Mouse (Mus musculus) gastrocnemius, postnatal 10 days (tissue): ENCODE data around the gene Fbln1. TPM values are rescaled to one million over a fixed set of nuclear protein-coding genes. Genes with fewer than 3 reads are reported as not detected.

Source experiments
- DNase-seq: peaks from one replicate; pipeline ENCODE4 v3.0.0; 2021; ENCODE audit warnings: mixed read lengths
- total RNA-seq, 2 experiments: library from RNA; stranded (reverse); gene quantifications; 2 replicates each; pipeline ENCODE4 v1.2.3; 2021

The Fbln1 gene
- total RNA-seq, 2 experiments from 2014 or later, result 18.7 to 23.4 TPM

DNA sequence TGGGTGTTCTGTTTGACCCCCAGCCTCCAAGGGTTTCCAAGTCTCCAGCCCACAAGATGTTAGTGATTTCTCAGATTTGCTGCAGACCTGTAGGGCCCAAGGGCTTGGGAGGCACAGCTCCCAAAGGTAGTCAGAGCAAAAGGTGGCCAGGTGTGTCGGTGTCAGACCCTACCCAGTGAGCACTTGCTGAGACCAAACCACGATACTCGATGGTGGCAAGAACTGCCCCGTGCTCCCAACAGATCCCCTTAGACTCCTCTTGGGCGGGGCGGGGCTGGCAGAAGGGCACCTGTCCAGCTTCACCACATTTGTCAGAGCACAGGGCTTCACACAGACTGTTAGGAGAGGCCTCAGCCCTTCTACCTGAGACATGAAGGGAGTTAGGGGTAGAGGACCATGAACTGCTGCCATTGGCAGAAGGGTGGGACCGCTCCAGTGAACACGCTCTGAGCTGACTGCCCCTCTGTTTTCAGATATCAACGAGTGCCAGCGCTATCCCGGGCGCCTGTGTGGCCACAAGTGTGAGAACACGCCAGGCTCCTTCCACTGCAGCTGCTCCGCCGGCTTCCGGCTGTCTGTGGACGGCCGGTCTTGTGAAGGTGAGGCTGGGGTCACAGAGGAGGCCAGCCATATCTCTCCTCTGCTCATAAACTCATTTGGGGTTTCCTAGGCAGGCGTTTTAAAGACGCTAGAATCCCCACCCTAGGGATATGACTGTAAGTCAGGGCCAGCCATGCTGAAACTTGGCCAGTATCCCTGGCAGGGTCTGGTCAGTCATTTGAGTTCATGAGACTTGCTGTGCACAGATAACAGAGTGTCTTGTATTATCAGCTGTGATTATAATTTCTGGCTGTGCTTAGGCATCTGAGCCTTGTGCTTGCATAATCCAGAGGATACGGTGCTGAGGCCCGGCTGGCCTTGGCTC lies 33.3 kb downstream of the Fbln1 start:
- DNase-seq, result peak; percentile 47

DNA sequence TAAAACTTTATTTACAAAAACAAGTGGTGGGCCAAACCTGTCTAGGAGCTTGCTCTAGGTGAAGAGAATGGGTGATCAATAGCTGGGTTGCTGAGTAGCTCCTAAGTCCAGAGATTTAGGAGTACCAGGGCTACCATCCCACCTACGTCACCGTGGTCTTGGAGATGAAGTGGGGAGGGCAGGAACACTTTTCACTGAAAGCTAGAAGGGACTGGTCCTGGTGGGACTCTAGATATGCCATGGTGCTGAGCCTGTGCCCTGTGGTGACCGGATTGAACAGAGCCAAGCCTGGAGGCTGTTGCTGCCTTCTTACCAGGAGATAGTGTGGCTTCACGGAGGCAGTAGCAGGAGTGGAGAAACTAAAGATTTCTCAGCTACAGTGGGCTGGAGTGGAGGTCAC lies 34.3 kb downstream of the Fbln1 start:
- no peak for DNase-seq

DNA sequence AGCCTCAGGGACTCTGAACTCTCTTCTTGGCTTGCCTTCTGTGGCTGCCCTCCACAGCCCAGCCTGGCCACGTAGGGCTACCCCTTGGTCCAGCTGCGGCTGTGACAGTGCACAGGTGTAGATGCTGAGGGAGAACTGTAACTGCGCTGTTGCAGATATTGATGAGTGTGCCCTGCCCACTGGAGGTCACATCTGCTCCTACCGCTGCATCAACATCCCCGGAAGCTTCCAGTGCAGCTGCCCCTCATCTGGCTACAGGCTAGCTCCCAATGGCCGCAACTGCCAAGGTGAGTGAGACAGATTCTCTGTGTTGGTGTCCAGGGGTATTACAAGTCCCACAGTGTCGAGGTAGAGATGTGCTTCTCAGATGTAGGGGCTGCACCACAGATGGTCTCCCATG lies 36.1 kb downstream of the Fbln1 start:
- no peak for DNase-seq

DNA sequence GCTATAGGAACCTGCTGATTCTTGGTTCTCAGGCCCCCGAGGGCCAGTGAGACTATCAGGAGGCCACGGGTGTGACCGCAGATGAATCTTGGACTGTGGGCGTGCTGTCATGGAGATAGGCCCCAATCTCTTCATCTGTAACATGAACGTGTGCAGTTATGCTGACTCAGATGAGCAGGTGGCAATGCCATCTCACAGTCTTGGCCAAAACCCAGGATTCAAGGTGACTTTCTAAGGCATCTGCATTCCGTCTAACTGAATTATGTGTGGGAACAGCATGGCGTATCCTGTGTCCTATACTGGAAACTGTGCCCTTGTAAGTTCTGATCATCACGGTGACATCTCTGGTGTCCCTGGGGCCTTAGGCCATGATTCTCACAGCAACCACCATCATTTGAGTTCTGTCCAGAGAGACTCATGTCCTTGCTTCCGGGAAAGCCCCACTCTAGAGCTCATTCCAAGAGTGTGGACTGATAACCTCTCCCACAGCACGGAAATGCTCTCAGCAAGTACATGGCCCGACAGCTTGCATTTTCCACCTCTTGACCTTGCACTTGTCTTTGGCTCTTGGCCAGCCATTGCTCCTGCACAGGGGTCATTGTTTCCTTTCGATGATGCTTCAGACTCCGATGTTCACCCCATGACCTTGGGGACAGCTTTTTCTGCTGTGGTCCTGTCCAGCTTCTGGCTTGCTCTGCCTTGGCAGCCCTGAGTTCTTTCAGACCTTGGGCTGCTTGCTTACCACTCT lies 38.8 kb downstream of the Fbln1 start:
- DNase-seq, result no peak

DNA sequence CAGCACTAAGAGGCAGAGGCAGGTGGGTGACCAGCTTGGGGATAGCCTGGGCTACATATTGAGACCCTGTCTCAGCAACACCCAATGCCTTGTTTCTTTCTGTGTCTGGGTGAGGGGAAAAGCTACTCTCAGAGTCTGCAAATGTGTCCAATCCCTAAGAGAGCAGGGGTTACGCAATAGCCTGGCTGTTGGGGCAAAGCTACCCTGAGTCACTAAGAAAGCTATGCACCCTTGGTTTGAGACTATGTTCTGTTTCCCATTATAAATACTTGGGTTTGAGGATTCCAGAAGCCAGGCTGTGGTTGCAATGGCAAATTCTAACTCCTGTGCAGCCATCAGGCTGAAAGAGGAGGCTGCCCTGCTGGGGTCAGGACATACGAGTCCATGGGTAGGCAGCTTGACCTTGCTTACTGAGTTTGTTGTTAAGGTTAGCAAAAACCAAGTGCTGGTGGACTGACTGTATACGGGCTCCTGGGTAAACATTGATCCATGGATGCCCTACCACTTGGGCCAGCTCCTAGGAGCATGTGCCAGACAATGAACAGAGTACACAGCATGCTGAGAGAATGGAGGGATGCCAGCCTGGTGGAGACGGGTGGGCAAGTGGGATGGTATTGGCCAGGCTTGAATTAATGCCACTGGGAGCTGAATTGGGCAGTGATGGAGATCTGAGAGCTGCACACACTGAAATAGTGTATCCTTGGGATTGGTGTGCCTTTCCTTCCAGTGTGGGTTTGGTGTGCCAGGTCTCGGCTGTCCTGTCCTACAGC lies 39.7 kb downstream of the Fbln1 start:
- no peak for DNase-seq

DNA sequence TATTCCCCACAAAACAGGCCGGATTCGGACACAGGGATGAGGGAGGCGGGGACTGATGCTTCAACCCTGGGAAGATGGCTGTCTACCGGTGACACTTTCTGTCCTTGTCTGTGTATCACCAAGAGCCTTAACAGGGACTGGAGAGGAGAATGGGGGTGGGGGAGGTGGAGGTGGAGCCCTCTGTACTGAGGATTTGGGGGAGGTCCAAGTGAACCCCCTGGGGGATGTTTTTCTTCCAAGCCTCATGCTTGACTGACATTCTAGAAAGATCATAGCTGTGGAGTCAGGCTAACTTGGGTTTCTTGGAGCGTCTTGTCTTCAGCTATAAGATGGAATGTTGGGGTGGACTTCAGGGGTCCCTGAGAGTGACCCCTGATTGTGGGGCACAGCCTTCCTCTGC lies 40.3 kb downstream of the Fbln1 start:
- no peak for DNase-seq

DNA sequence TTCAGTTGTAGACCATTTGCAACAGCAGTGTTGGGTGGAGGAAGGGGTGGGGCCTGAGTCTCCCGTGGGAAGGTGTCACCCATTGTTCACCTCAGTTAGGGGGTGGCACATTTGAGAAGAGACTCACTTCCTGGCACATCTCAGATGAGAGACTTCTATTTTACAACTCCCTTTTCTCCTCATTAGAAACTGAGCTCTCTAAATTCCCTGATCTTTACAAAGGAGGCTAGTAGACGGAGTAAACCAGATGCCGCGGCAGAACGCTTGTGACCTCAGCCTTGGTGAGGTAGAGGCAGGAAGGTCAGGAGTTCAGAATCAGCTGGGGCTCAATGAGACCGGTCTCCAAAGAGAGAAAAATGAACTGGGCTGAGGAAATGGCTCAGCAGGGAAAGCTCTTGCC lies 41.2 kb downstream of the Fbln1 start:
- DNase-seq, result no peak

DNA sequence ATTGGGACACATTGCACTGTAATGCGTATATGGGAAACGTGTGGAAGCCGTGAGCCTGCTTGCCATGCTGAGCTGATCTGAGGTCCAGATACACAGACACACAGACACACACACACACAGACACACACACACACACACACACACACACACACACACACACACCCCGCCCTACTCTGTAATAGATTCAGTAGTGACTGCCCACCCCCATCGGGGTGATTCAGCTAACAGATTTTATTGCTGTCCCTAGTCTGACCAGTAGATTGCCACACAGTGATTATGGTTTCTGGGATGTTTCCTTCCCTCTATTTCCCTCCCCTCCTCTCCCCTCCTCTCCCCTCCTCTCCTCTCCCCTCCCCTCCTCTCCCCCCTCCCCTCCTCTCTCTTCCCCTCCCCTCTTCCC lies 42.6 kb downstream of the Fbln1 start:
- no peak for DNase-seq

DNA sequence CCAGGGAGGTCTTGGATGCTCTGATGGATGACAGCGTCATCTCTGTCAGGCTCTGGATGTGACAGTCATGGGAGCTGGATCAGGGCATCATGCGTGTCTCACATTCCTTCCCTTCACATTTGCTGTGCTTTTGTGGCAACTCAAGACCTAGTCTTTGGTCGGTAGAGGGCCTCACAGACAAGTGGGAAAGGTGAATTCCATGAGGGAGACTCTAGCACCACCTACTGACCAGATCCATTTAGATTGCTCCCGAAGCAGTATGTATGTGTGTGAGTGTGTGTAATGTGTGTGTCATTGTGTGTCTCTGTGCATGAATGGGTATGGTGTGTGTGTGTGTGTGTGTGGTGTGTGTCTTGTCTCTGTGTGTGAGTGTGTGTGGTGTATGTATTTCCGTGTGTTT lies 43.5 kb downstream of the Fbln1 start:
- DNase-seq, result peak; percentile 46

DNA sequence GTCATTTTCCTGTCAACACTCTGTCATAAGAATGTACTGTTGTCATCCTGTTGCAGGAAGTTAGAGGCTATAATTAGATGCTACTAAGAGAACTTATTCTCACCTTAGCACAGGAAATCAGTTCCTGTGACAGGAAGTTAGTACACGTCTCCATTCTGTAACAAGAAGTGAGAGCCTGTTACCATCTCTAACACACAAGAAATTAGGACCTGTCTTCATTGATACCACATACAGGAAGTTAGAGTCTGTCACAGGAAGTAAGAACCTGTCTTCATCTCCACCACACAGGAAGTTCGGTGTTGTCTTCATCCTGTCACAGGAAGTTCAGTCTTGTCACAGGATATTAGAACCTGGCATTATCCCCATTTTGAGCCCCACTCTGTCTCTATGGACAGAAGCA lies 44.7 kb downstream of the Fbln1 start:
- DNase-seq, result no peak

DNA sequence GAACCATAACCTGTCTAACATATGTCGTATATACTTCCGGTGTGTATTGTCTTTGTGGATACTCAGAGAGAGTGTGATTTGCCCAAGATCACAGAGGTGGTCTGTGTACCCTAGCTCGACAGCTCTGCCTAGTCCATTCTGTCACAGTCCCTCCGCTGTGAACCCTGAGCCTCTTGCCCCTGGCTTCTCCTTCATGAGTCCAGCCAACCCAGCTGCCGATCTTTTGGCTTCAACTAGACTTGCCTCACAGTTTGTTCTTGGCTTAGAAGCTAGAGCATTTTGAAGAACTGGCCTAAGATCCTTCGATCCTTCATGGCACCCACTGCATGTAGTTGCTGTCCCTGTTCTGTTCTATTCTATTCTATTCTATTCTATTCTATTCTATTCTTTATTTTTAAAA lies 46.7 kb downstream of the Fbln1 start:
- no peak for DNase-seq

DNA sequence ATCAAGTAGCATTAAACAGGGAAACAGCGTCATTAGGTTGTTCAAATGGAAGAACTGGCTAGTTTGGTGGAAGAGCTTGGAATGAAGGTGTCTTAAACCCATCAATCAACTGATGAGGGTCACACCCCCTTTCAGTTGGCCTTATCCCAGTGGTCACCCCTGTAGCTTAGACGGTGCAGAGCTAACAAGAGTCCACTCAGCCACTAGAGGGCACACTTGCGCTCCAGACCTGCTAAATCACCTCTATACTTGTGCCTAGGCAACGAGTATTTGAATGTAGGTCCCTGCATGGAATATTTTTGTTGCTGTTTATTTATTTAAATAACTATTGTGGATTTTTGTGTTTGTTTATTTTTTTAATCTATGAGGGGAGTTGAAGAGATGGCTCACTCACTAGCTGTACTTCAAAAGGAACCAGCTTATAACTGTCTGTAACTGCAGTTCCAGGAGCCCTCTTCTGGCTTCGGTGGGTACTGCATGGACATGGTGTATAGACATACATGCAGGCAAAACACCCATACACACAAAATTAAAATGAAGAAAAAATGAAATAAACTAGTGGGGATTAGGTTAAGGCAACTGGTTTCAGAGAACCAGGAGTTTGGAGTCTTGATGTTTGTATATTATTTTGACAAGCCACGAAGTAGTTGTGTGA lies 52.2 kb downstream of the Fbln1 start:
- peak; percentile 78 for DNase-seq

DNA sequence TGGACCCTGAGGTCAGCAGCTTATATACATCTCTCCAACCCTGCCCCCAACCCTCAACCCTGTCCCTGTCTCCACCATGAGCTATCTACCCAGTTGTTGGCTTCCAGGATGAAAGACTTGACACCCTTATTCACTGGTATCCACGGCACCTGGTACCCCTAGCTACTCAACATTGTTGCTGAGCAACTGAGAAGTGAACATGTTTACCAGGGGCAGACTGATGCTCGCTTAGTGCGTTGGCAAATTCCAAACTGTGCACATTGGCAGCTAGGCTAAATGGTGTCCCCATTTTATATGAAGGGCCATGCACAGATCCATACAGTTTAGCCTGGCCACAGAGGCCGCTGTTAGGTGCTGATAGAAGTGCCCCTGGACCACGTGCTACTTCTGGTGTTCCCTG lies 57.1 kb downstream of the Fbln1 start:
- DNase-seq, result no peak

DNA sequence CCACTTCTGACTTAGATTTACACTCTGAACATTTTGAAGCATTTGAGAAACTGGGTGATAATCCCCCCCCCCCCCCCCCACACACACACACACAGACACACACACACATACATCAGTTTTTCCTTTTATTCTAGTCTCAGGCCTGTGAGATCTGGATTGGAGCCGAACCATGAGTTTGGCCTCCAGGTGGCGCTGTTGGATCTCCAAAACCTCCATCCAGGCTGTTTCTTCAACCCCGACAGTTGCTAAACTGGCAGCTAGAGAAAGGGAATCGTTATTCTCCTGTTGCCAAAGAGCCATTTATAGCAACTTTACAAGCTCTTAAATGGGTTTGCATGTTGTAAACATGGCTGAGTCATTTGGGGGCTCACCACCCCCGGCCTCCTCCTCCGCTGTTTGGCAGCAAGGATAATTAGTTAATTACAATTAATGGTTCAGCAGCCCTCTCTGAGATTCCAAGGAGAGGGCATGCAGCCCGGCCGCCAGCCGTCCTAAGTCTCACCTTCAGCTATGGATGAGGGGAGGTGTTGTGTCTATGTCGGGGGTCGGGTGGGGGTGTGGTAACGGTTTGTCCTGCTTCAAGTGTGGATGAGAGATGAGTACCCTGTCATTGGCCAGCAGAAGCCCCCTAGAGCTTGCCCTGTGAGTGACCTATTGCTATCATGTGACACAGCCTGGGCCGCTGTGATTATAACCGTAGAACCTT lies 61.1 kb downstream of the Fbln1 start:
- DNase-seq, result peak; percentile 86

DNA sequence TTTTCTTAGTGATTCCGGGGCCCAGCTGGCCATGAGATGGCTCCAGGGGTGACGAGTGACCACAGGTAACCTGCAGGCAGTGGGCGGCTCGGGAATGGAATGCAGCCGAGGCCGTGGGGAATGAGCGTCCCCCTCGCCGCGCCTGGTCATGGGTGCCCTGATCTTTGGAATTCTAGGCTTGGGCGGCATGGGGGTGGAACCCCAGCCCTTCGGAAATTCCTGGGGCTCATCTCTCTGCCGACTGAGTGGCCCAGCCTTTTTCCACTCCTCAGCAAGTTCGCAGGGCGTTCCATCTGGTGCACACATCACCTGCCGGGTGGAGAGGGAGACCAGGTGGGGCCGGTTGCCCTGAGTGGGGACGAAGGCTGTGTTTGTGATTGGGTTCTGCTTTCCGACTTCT lies 62.1 kb downstream of the Fbln1 start:
- DNase-seq, result no peak

DNA sequence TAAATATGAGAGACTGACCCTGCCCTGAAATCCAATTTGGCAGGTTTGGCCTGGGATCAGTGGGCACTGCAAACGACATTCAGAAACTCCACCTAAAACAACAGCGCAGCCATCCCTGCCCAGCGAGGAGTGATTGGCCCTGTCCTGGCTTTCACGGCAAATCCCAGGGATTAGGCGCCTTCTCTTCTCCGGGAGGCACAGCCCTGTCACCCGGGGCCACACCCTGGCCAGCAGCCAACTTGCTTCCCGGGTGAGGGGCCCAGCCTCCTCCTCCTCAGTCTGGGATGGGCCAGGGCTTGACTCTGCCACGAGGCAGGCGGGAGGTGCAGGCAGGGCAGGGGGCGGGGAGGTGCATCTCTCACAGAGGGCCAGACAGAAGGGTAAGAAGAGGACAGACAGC lies 67.2 kb downstream of the Fbln1 start:
- peak; percentile 26 for DNase-seq

DNA sequence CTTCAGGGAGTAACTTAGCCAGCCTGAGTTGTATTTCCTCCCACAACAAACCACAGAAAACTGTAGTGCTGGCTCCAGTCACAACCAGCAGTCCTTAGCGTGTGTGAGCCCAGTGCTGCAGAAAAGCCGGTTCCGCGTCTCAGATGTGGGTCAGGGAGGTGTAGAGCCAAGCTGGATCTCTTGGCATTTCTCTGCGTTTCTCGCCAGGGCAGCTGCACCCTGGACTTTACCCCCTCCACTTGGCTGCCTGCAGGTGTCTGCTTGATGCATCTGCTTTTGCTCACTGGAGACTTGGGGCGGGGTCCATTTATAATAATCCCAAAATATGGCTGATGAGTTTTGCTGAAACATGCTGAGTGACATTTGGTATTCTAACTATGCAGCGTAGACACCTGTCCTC lies 71.5 kb downstream of the Fbln1 start:
- DNase-seq, result no peak

DNA sequence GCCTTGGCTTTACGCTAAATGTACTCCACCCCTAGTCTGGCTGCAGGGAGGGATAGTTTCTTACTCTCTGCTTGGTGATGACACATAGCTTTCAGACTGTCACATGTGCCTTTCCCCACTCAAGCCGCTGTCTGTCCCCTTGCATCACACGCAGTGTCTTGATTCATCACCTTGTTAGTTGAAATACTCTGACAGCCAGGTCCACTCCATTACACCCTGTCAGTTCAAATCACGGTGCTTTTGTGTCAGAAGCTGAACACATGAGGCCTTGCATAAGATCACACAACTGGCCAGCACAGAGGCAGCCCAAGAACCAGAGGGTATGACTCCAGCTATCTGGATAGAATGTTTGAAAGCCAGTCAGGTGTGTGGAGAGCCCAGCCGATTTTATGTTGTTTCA lies 73.2 kb downstream of the Fbln1 start:
- no peak for DNase-seq

DNA sequence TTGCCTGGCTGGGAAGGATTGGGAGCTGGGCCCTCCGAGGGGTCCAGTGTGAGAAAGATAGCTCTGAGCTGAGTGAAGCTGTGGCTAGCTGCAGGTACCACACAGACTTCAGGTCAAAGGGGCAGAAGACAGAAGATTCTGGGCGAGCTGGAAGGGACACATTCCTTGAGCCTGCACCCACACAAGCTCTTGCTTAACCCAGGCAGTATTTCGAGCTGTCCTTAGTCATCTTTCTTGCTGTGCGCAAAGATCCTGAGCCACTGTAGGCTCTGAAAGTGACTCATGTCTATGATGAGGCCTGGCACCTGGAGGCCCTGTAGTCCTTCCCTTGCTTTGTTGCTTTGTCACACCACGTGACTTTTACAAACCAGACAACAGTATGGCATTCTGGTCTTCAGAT lies 76.3 kb downstream of the Fbln1 start:
- no peak for DNase-seq

DNA sequence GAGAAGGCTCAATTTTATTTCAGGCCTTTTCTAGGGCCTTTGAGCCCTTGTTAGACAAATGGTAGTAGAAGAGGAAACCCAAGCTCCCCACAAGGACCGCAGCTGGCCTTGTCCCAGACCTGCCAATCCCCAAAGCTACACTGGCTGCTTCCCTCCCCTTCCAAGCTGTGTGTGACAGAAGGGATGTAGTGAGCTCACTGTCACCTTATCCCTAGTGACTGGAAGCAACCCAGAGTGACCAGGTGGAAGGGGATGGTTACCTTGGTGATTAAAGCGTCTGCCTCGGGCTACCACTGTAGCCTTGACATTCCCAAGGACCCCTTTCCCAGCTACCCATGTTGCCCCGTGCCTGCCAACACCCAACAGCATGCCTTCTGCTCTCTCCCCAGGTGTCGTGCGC lies 78.9 kb downstream of the Fbln1 start:
- DNase-seq, result no peak

DNA sequence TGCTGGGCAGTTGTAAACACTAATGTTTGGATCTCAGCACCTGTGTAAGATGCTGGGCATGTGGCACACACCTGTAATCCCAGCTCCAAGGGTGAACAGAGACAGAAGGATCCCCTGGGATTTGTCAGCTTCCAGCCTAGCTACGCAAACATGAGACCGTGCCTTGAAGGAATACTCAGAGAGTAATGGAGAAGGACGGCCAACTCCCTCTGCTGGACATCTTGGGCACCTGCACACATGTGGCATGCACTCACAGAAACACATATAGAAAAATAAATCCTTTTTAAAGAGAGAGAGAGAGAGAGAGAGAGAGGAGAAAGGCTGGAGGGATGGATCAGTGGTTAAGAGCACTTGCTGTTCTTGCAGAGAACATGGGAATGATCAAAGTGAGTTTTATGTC lies 88.9 kb downstream of the Fbln1 start:
- no peak for DNase-seq

DNA sequence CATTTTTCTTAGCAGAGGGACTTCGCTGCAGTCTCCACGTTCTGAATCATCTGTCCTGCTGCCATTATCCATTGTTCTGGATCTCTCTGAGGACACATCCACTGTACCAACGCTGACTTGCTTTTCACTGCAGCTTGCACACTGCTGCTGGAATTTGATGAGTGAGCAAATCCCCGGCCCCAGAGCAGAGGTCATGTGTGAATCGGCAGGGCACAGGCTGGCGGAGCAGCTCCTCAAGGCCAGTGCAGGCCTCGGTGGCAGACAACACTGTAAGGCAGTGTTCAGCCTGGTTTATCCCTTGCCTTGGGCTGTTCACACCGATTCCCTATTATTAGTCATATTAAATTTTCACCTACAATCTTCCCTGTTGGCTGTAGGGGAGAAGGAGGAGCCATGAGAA lies 89.8 kb downstream of the Fbln1 start:
- no peak for DNase-seq
